Mouse (Mus musculus) forebrain, embryonic 14.5 days (tissue): ENCODE data around the gene AC109138.7. TPM values are rescaled to one million over a fixed set of nuclear protein-coding genes. Genes with fewer than 3 reads are reported as not detected.

Source experiments
- ATAC-seq: fragments of 200-750 bp; cut with Nextera tagmentation; 2 replicates; pipeline ENCODE4 v1.8.0; 2017; ENCODE audit warnings: mild to moderate bottlenecking, moderate library complexity
- DNase-seq: peaks from one replicate; pipeline ENCODE4 v3.0.0-alpha.2; 2015; ENCODE audit warnings: low spot score
- H3K27ac ChIP-seq: fragments of 300-500 bp; sonication (generic); 2 replicates; pipeline ENCODE4 v1.5.1; 2014; ENCODE audit warnings: low read depth, mild to moderate bottlenecking, control low read depth, low read length, moderate library complexity
- H3K27me3 ChIP-seq: fragments of 300-500 bp; sonication (generic); replicated peaks from 2 replicates; pipeline ENCODE4 v1.6.1; 2014; ENCODE audit warnings: low read length, control low read depth, mixed read lengths; ENCODE audit not compliant: control insufficient read depth, insufficient read depth
- H3K36me3 ChIP-seq: fragments of 300-500 bp; sonication (generic); 2 replicates; pipeline ENCODE4 v1.6.1; 2014; ENCODE audit warnings: low read length, control low read depth; ENCODE audit not compliant: control insufficient read depth, insufficient read depth
- H3K4me1 ChIP-seq: fragments of 300-500 bp; sonication (generic); 2 replicates; pipeline ENCODE4 v1.6.1; 2014; ENCODE audit warnings: antibody characterized with exemption, low read length, control low read depth; ENCODE audit not compliant: control insufficient read depth, insufficient read depth
- H3K4me2 ChIP-seq: fragments of 300-500 bp; sonication (generic); 2 replicates; pipeline ENCODE4 v1.6.1; 2014; ENCODE audit warnings: mild to moderate bottlenecking, control low read depth, low read length
- H3K4me3 ChIP-seq: fragments of 300-500 bp; sonication (generic); 2 replicates; pipeline ENCODE4 v1.5.1; 2014; ENCODE audit warnings: low read depth, low read length, control low read depth
- H3K9ac ChIP-seq: fragments of 300-500 bp; sonication (generic); 2 replicates; pipeline ENCODE4 v1.6.1; 2014; ENCODE audit warnings: mild to moderate bottlenecking, low read length, control low read depth, moderate library complexity
- H3K9me3 ChIP-seq: fragments of 300-500 bp; sonication (generic); replicated peaks from 2 replicates; pipeline ENCODE4 v1.6.1; 2016; ENCODE audit warnings: low read length, control low read depth, mixed read lengths; ENCODE audit not compliant: control insufficient read depth
- WGBS: fragments of 180-500 bp; shearing (Covaris S2); extraction: QIAGEN DNeasy Blood & Tissue Kit; methylation state at CpG from one replicate; pipeline ENCODE4 v1.1.7; 2014; 5-methylcytosine and 5-hydroxymethylcytosine counted together
- polyA plus RNA-seq: library from polyadenylated mRNA; unstranded; fragments of >200 nt; fragmentation: Nextera tagmentation; extraction: Ambion mirVana; gene quantifications from 2 replicates; pipeline ENCODE4 v1.2.1, GENCODE M21; 2014

Gene AC109138.7
- polyA plus RNA-seq, 1 experiment from 2014 or later, result not detected

GRCm38 (mm10) chr19:4191528-4192250 lies 22.5 kb upstream of the AC109138.7 start, which contains the start of gene Ppp1ca:
Gene Ppp1ca (plus strand): TSS chr19:4192065.
- H3K9ac ChIP-seq, result peak within 1 kb of the TSS; percentile 93
- DNase-seq, result peak; percentile 94
- peak within 1 kb of the TSS; percentile 92 for H3K4me2 ChIP-seq
- H3K36me3 ChIP-seq, result peaks cover 37% of the 10 kb centered on the region
- H3K27ac ChIP-seq, result peak within 1 kb of the TSS; percentile 86
- ATAC-seq, result peak; percentile 90
- 6% methylated on average over 42 of the region's 47 CpGs for WGBS
- no peaks in the 10 kb centered on the region for H3K9me3 ChIP-seq
- peaks cover 8% of the 10 kb centered on the region for H3K4me1 ChIP-seq
- peak within 1 kb of the TSS; percentile 99 for H3K4me3 ChIP-seq
- no peaks in the 10 kb centered on the region for H3K27me3 ChIP-seq

GRCm38 (mm10) chr19:4192251-4192985 lies 21.7 kb upstream of the AC109138.7 start:
- H3K27me3 ChIP-seq, result no peaks in the 10 kb centered on the region
- H3K4me1 ChIP-seq, result peaks cover 8% of the 10 kb centered on the region
- H3K4me2 ChIP-seq, result peak overlapping the region; percentile 92
- H3K27ac ChIP-seq, result peak overlapping the region; percentile 86
- ATAC-seq, result 0 out of 2 replicates have a peak, but pooled peaks have one; percentile 6
- peaks cover 44% of the 10 kb centered on the region for H3K36me3 ChIP-seq
- peak; percentile 48 for DNase-seq
- under 1% methylated on average over 44 of the region's 52 CpGs for WGBS
- H3K9me3 ChIP-seq, result no peaks in the 10 kb centered on the region
- peak overlapping the region; percentile 93 for H3K9ac ChIP-seq
- peak overlapping the region; percentile 99 for H3K4me3 ChIP-seq

- Histone ChIP-seq H3K4me3 (peak overlapping the region; percentile 99), H3K9ac (peak overlapping the region; percentile 93), H3K27me3 (no peaks in the 10 kb centered on the region), H3K27ac (no peak overlapping the region), H3K9me3 (no peaks in the 10 kb centered on the region), H3K36me3 (peaks cover 49% of the 10 kb centered on the region), H3K4me1 (peaks cover 8% of the 10 kb centered on the region), H3K4me2 (peak overlapping the region; percentile 92)
- ATAC-seq (no peak), DNase-seq (no peak)
- 64% methylated on average over 6 of the region's 6 CpGs for WGBS
Observed at GRCm38 (mm10) chr19:4193129-4193528, 21.0 kb upstream of the AC109138.7 start.

- no peak overlapping the region for H3K27ac ChIP-seq
- H3K4me2 ChIP-seq, result no peak overlapping the region
- no peak overlapping the region for H3K4me3 ChIP-seq
- peaks cover 8% of the 10 kb centered on the region for H3K4me1 ChIP-seq
- ATAC-seq (no peak), DNase-seq (no peak)
- no peaks in the 10 kb centered on the region for H3K27me3 ChIP-seq
- 90% methylated on average over 8 of the region's 8 CpGs for WGBS
- peaks cover 59% of the 10 kb centered on the region for H3K36me3 ChIP-seq
- no peak overlapping the region for H3K9ac ChIP-seq
- H3K9me3 ChIP-seq, result no peaks in the 10 kb centered on the region
Observed at GRCm38 (mm10) chr19:4194021-4194724, 20.0 kb upstream of the AC109138.7 start.

GRCm38 (mm10) chr19:4194776-4195650 lies 19.1 kb upstream of the AC109138.7 start:
- Histone ChIP-seq H3K4me3 (no peak overlapping the region), H3K9ac (no peak overlapping the region), H3K4me1 (peaks cover 8% of the 10 kb centered on the region), H3K4me2 (no peak overlapping the region), H3K27ac (no peak overlapping the region), H3K9me3 (no peaks in the 10 kb centered on the region), H3K27me3 (no peaks in the 10 kb centered on the region), H3K36me3 (peaks cover 65% of the 10 kb centered on the region)
- no peak for ATAC-seq
- 72% methylated on average over 12 of the region's 12 CpGs for WGBS
- DNase-seq, result no peak

- DNase-seq (no peak), ATAC-seq (no peak)
- H3K9ac ChIP-seq, result no peak overlapping the region
- H3K4me2 ChIP-seq, result no peak overlapping the region
- H3K27ac ChIP-seq, result no peak overlapping the region
- no peak overlapping the region for H3K4me3 ChIP-seq
- no peaks in the 10 kb centered on the region for H3K27me3 ChIP-seq
- H3K9me3 ChIP-seq, result no peaks in the 10 kb centered on the region
- peaks cover 65% of the 10 kb centered on the region for H3K36me3 ChIP-seq
- WGBS, result 66% methylated on average over 2 of the region's 2 CpGs
- peaks cover 18% of the 10 kb centered on the region for H3K4me1 ChIP-seq
Observed at GRCm38 (mm10) chr19:4196048-4196447, 18.1 kb upstream of the AC109138.7 start.

- WGBS, result 51% methylated on average over 5 of the region's 5 CpGs
- no peak overlapping the region for H3K9ac ChIP-seq
- ATAC-seq, result no peak
- peaks cover 18% of the 10 kb centered on the region for H3K4me1 ChIP-seq
- H3K36me3 ChIP-seq, result peaks cover 65% of the 10 kb centered on the region
- no peak overlapping the region for H3K4me2 ChIP-seq
- H3K4me3 ChIP-seq, result no peak overlapping the region
- no peaks in the 10 kb centered on the region for H3K27me3 ChIP-seq
- no peak overlapping the region for H3K27ac ChIP-seq
- no peaks in the 10 kb centered on the region for H3K9me3 ChIP-seq
- DNase-seq, result no peak
Observed at GRCm38 (mm10) chr19:4196548-4196947, 17.6 kb upstream of the AC109138.7 start.

- 80% methylated on average over 3 of the region's 3 CpGs for WGBS
- Histone ChIP-seq H3K27me3 (no peaks in the 10 kb centered on the region), H3K9ac (no peak overlapping the region), H3K36me3 (peaks cover 65% of the 10 kb centered on the region), H3K9me3 (no peaks in the 10 kb centered on the region), H3K4me2 (no peak overlapping the region), H3K4me1 (peaks cover 23% of the 10 kb centered on the region), H3K27ac (no peak overlapping the region), H3K4me3 (no peak overlapping the region)
- ATAC-seq (no peak), DNase-seq (no peak)
Observed at GRCm38 (mm10) chr19:4197180-4197579, 17.0 kb upstream of the AC109138.7 start.
